Mouse (Mus musculus) forebrain, embryonic 12.5 days (tissue): Measurements from ENCODE around the gene Bend6. TPM values are rescaled to one million over a fixed set of nuclear protein-coding genes. Genes with fewer than 3 reads are reported as not detected.

ENCODE experiments used
- ATAC-seq: fragments of 200-750 bp; cut with Nextera tagmentation; 2 replicates; pipeline ENCODE4 v1.8.0; 2017; ENCODE audit warnings: moderate TSS enrichment; ENCODE audit not compliant: low FRiP score
- H3K27ac ChIP-seq: fragments of 300-500 bp; sonication (generic); 2 replicates; pipeline ENCODE4 v1.5.1; 2016; ENCODE audit warnings: mild to moderate bottlenecking
- H3K27me3 ChIP-seq: fragments of 300-500 bp; sonication (generic); 2 replicates; pipeline ENCODE4 v1.6.1; 2016; ENCODE audit warnings: mild to moderate bottlenecking
- H3K36me3 ChIP-seq: fragments of 300-500 bp; sonication (generic); replicated peaks from 2 replicates; pipeline ENCODE4 v1.6.1; 2016; ENCODE audit warnings: mild to moderate bottlenecking
- H3K4me1 ChIP-seq: fragments of 300-500 bp; sonication (generic); 2 replicates; pipeline ENCODE4 v1.6.1; 2016
- H3K4me2 ChIP-seq: fragments of 300-500 bp; sonication (generic); 2 replicates; pipeline ENCODE4 v1.6.1; 2016; ENCODE audit warnings: mild to moderate bottlenecking, moderate library complexity
- H3K4me3 ChIP-seq: fragments of 300-500 bp; sonication (generic); replicated peaks from 2 replicates; pipeline ENCODE4 v1.5.1; 2016; ENCODE audit warnings: mild to moderate bottlenecking
- H3K9ac ChIP-seq: fragments of 300-500 bp; sonication (generic); 2 replicates; pipeline ENCODE4 v1.6.1; 2016; ENCODE audit warnings: mild to moderate bottlenecking
- H3K9me3 ChIP-seq: fragments of 300-500 bp; sonication (generic); 2 replicates; pipeline ENCODE4 v1.6.1; 2016
- WGBS: fragments of 180-500 bp; shearing (Covaris S2); methylation state at CpG from one replicate; pipeline ENCODE4 v1.1.7; 2016; 5-methylcytosine and 5-hydroxymethylcytosine counted together
- polyA plus RNA-seq: library from polyadenylated mRNA; unstranded; fragments of >200 nt; fragmentation: Nextera tagmentation; extraction: Ambion mirVana; gene quantifications from 2 replicates; pipeline ENCODE4 v1.2.1, GENCODE M21; 2016

Bend6 gene
- polyA plus RNA-seq, 1 experiment from 2014 or later = 3.9 TPM

DNA sequence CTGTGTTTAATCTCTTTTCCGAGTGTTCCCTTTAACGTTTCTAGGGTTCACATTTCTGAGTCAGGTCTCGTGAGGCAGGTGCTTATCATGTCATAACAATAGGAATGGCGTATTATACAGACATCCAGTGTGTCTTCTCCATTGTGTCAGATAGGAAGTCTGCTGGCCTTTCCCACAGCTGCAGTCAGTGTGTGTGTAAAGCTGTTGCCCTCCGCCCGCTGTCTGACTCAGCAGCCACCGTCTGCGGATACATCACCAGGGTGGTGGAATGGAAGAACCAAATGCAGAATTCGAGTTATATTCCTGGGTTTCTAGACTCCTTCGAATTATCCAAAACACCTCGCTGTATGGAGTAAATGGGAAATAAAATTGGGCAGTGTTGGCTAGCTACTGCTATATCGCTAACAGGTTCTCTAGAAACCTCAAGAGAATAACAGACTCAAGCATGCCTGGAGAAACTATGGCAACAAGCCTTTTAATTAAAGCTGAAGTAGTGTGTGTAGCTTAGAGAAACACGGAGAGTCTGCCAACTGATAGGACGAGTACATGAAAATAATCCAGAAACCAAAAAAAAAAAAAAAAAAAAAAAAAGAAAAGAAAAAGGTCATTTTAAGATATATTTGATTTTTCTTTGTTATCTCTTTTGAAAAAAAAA is 25.4 kb upstream of the Bend6 start:
- H3K27me3 ChIP-seq = no peaks in the 10 kb centered on the region
- ATAC-seq = peak; percentile 20; the same call in 1 of the 2 replicates
- no peak overlapping the region for H3K9ac ChIP-seq
- no peaks in the 10 kb centered on the region for H3K36me3 ChIP-seq
- no peaks in the 10 kb centered on the region for H3K9me3 ChIP-seq
- 0 out of 2 replicates have a peak overlapping the region, but pooled peaks have one; percentile 5 for H3K27ac ChIP-seq
- H3K4me3 ChIP-seq = no peak overlapping the region
- H3K4me2 ChIP-seq = no peak overlapping the region
- peaks cover 12% of the 10 kb centered on the region for H3K4me1 ChIP-seq
- WGBS = 82% methylated on average over 14 of the region's 14 CpGs

DNA sequence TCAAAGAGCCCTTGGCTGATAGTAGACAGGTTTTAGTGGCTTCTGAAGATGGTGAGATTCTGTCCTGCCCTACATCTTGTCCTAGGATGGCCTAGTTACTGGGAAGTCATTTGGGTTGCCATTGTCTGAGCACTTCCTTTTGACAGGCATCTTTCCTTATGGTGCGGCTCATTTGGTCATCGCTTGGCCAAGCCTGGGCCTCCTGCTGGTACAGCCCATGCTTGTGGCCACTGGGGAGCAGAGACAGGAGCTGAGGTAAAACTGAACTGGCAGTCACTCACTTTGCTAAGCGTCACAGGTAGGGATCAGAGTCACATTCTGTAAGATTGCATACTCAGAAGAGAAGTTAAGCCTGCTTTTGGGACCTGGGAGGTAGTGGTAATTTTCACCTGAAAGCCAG is 24.6 kb upstream of the Bend6 start:
- H3K4me3 ChIP-seq = no peak overlapping the region
- WGBS = 92% methylated on average over 3 of the region's 3 CpGs
- H3K27ac ChIP-seq = no peak overlapping the region

DNA sequence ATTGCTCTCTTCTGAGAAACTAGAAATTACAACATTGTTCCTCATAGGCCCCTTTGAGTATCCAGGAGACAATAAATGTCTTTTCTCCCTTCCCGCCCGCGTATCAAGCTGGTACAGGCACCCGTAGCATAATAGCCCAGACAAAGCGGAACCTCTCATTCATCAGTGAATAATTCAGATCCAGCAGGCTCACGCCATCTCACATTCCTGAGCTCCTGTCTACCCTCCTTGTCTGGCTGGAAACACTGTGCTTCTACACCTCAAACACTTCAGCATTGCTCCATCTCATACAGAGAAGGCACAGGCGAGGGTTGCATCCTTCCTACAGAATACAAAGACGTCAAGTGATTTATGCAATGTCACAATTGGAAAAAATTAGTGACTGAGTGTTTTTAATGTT is 24.2 kb upstream of the Bend6 start:
- ATAC-seq = no peak
- Histone ChIP-seq H3K9ac (no peak overlapping the region), H3K9me3 (no peaks in the 10 kb centered on the region), H3K27me3 (no peaks in the 10 kb centered on the region), H3K36me3 (no peaks in the 10 kb centered on the region), H3K4me2 (no peak overlapping the region), H3K27ac (no peak overlapping the region), H3K4me1 (peaks cover 12% of the 10 kb centered on the region), H3K4me3 (no peak overlapping the region)
- WGBS = 64% methylated on average over 8 of the region's 8 CpGs

More for the DNA sequence above, 24.6 kb upstream of the Bend6 start:
- H3K4me2 ChIP-seq = no peak overlapping the region
- no peaks in the 10 kb centered on the region for H3K36me3 ChIP-seq
- peaks cover 12% of the 10 kb centered on the region for H3K4me1 ChIP-seq
- no peak for ATAC-seq
- H3K9ac ChIP-seq = no peak overlapping the region
- no peaks in the 10 kb centered on the region for H3K27me3 ChIP-seq
- no peaks in the 10 kb centered on the region for H3K9me3 ChIP-seq

DNA sequence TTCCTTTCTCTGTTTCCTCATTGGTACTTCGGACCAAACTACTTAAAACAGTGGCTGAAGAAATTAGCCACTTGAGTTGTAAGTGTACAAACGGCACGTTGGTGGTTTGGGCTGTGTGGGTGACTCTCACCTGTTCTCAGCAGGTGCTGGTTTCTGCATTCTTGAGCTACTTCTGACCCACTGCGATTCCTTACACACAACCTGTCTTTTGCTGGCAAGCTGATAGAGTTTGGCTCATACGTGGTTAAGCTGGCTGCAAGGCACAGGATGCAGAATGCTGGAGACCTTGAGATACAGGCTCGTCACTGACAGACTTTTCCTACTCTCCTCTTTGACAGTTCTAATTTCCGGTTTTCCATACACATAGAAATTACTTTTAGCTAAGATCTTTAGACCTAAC is 19.9 kb upstream of the Bend6 start:
- peaks cover 9% of the 10 kb centered on the region; the same call in 1 of the 2 replicates for H3K4me1 ChIP-seq
- H3K27me3 ChIP-seq = no peaks in the 10 kb centered on the region
- no peak overlapping the region for H3K27ac ChIP-seq
- no peak overlapping the region for H3K4me2 ChIP-seq
- H3K9ac ChIP-seq = no peak overlapping the region
- no peak overlapping the region for H3K4me3 ChIP-seq
- 95% methylated on average over 7 of the region's 7 CpGs for WGBS
- H3K36me3 ChIP-seq = no peaks in the 10 kb centered on the region
- ATAC-seq = no peak
- H3K9me3 ChIP-seq = no peaks in the 10 kb centered on the region

DNA sequence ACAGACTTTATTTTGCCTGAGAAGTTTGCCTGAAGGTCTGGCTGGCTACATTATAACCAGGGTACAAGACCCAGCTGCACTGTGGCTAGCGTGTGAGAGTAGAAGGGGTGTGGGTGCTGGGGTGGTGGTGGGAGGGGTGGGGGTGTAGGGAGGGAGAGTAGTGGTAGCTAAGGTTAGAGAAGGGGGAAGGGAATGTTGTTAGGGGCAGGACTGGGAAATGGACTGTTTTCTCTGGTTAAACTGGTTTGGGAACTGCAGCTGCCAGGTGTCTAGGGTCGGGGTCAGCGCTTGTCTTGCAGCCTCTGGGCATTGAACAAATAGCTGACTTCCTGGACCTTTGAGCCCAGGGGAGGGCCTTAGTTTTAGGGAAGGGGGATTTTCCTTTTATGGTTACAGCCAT is 17.7 kb upstream of the Bend6 start:
- no peak for ATAC-seq
- H3K27ac ChIP-seq = no peak overlapping the region
- no peaks in the 10 kb centered on the region for H3K9me3 ChIP-seq
- no peak overlapping the region for H3K4me3 ChIP-seq
- no peaks in the 10 kb centered on the region for H3K36me3 ChIP-seq
- H3K9ac ChIP-seq = no peak overlapping the region
- WGBS = 88% methylated on average over 3 of the region's 3 CpGs
- H3K4me1 ChIP-seq = no peaks in the 10 kb centered on the region
- H3K4me2 ChIP-seq = no peak overlapping the region
- H3K27me3 ChIP-seq = no peaks in the 10 kb centered on the region

DNA sequence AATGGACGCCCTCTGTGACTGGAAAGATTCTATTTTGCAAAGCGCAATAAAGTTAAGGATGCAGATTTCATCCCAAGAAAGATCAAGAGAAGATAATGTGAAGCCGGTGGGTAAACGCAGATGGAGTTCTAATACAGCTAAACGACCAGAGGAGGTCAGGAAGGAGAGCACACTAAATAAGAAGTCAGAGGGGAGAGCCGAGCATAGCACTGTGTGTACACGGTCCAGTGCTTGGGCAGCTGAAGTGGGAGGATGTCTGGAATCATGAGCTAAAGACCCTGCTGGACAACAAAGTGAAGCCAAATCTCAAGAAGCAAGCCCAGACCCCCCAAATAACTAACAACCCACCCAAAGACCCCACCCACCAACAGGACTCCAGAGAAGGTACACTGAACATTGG is 15.4 kb upstream of the Bend6 start:
- H3K9ac ChIP-seq = no peak overlapping the region
- no peak overlapping the region for H3K27ac ChIP-seq
- no peak overlapping the region for H3K4me3 ChIP-seq
- H3K4me1 ChIP-seq = no peaks in the 10 kb centered on the region
- no peak for ATAC-seq
- H3K27me3 ChIP-seq = no peaks in the 10 kb centered on the region
- H3K4me2 ChIP-seq = no peak overlapping the region
- no peaks in the 10 kb centered on the region for H3K9me3 ChIP-seq
- no peaks in the 10 kb centered on the region for H3K36me3 ChIP-seq
- WGBS = 78% methylated on average over 7 of the region's 7 CpGs

DNA sequence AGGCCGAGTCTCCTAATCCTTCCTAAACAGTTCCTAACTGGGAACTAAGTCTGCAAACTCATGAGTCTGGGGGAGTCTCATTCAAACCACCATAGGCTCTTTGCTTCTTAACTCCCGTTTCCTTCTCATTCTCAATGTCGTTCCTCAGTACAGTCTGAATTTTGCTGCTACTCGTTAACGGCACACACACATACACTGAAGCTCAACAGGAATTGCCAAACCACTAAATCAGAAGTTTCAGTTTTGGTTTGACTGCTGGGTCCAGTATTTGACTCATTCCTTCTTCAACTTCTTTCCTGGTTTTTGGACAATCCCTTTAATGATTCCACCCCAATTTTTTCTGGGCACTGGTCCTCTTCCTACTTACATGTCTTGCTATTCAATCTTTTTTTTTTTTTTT is 8.9 kb upstream of the Bend6 start:
- H3K4me3 ChIP-seq = no peak overlapping the region
- 0 out of 2 replicates have a peak, but pooled peaks cover 7% of the 10 kb centered on the region for H3K36me3 ChIP-seq
- H3K4me1 ChIP-seq = no peaks in the 10 kb centered on the region
- no peak overlapping the region for H3K27ac ChIP-seq
- no peaks in the 10 kb centered on the region for H3K9me3 ChIP-seq
- no peak overlapping the region for H3K4me2 ChIP-seq
- no peak overlapping the region for H3K9ac ChIP-seq
- H3K27me3 ChIP-seq = no peaks in the 10 kb centered on the region
- WGBS = 89% methylated on average over 5 of the region's 5 CpGs
- ATAC-seq = no peak

DNA sequence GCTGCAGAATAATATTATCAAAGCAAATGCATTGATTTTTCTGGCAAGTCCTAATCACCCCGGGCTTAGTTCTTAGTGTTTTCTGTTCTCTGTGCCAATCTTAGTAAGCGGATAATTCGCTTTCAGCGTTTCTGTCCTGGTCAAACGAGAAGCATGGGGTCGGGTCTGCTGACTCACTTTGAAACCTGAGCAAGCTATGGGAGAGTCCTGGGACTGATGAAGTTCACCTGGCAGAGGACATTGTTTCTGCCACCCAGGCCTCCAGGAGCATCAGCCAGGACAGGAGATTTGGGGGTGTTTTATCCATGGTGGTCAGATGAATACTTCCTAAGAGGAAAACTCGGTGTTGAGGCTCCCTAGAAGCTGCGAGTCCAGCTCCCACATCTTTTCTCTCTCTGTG is 4.0 kb upstream of the Bend6 start:
- no peaks in the 10 kb centered on the region for H3K9me3 ChIP-seq
- no peak overlapping the region for H3K4me2 ChIP-seq
- H3K27ac ChIP-seq = no peak overlapping the region
- peaks cover 14% of the 10 kb centered on the region for H3K4me1 ChIP-seq
- H3K9ac ChIP-seq = no peak overlapping the region
- WGBS = 80% methylated on average over 8 of the region's 8 CpGs
- 0 out of 2 replicates have a peak, but pooled peaks cover 7% of the 10 kb centered on the region for H3K36me3 ChIP-seq
- peaks cover 25% of the 10 kb centered on the region for H3K27me3 ChIP-seq
- no peak for ATAC-seq
- H3K4me3 ChIP-seq = no peak overlapping the region

DNA sequence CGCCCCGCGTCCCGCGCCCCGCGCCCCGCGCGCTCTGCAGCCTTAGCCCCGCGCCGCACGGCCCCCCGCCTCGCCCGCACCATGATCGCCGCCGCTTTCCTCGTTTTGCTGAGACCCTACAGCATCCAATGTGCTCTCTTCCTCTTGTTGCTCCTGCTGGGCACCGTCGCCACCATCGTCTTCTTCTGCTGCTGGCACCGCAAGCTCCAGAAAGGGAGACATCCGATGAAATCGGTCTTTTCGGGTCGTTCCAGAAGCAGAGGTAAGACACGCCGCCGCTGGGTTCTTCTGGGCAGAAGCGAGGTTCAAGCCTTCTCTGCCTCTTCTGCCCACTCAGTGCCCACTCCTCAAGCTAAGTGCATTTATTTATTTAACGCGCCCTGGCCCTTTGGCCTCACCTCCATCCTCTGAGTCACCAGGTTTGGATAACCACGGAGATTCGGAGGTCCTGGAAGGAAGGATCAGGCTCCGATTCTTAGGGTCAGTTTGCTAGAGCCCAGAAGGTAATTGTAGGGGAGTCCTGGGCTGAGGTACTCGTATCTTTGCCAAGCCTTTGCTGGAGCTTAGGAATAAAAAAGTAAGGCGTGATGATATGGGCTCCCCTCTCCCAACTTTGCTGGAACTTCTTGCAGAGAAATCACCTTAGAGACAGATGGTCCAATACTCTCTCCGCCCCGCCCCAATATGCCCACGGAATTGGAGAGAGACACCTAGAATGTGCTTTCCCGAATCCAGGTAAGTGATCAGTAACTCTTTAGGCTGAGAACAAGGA is 761 bp upstream of the Bend6 start, which contains the start of gene Dst:
Gene Dst (plus strand): TSS at position 35 of the 772 bp plus-strand sequence.
- Histone ChIP-seq H3K36me3 (no peaks in the 10 kb centered on the region), H3K4me2 (peak within 1 kb of the TSS; percentile 88), H3K9ac (peak within 1 kb of the TSS; percentile 67), H3K9me3 (no peaks in the 10 kb centered on the region), H3K4me3 (peak within 1 kb of the TSS; percentile 72), H3K27me3 (peaks cover 43% of the 10 kb centered on the region), H3K4me1 (peaks cover 14% of the 10 kb centered on the region), H3K27ac (peak within 1 kb of the TSS; percentile 53; the same call in 1 of the 2 replicates)
- ATAC-seq = no peak
- WGBS = 5% methylated on average over 28 of the region's 44 CpGs

DNA sequence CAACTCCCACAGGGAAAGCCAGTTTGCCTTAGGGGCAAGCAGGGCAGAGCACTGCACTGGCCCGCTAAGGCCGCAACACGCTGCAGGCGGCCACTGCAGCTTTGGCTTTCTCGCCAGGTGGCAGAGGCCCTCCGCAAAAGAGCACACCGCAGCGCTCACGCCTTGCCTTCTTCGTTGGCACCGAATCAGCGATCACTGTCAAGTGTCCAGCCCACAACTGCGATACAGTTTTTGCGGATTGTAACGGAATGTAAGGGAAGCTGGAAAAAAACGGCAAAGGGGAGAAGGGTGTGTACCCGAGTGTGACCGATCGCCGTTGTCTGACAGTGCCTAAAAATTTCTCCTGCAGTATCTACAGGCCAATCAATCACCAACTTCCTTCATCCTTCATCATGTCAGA is 689 bp downstream of the Bend6 start:
- WGBS = 1% methylated on average over 20 of the region's 20 CpGs
- H3K9me3 ChIP-seq = no peaks in the 10 kb centered on the region
- peak; percentile 50; the same call in 1 of the 2 replicates for ATAC-seq
- H3K4me1 ChIP-seq = peaks cover 14% of the 10 kb centered on the region
- H3K27ac ChIP-seq = no peak overlapping the region
- H3K9ac ChIP-seq = peak overlapping the region; percentile 67
- H3K4me3 ChIP-seq = peak overlapping the region; percentile 72
- no peaks in the 10 kb centered on the region for H3K36me3 ChIP-seq
- H3K27me3 ChIP-seq = peaks cover 43% of the 10 kb centered on the region
- H3K4me2 ChIP-seq = peak overlapping the region; percentile 88

DNA sequence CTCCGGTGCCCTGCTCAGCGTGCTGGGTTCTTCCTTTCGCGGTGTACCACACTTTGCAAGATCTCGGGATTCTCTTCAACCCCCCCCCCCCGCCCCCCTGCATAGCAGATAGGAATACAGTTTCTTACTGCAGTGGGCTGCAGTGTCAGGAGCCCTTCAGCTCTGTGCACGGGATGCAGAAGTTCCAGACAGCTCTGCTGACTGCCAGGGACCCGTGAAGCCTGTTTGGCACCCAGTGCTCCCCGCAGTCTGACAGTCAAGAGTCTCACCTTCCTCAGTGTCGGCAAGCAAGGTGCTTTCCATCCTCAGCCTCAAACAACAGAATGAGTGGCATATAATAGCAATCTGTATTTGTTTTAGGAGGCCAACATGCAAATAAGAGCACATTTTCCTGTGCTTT is 1.4 kb downstream of the Bend6 start:
- Histone ChIP-seq H3K27me3 (peaks cover 43% of the 10 kb centered on the region), H3K9ac (no peak overlapping the region), H3K36me3 (no peaks in the 10 kb centered on the region), H3K9me3 (no peaks in the 10 kb centered on the region), H3K4me1 (peaks cover 14% of the 10 kb centered on the region), H3K4me3 (no peak overlapping the region), H3K27ac (no peak overlapping the region), H3K4me2 (no peak overlapping the region)
- ATAC-seq = no peak
- WGBS = 43% methylated on average over 10 of the region's 10 CpGs

DNA sequence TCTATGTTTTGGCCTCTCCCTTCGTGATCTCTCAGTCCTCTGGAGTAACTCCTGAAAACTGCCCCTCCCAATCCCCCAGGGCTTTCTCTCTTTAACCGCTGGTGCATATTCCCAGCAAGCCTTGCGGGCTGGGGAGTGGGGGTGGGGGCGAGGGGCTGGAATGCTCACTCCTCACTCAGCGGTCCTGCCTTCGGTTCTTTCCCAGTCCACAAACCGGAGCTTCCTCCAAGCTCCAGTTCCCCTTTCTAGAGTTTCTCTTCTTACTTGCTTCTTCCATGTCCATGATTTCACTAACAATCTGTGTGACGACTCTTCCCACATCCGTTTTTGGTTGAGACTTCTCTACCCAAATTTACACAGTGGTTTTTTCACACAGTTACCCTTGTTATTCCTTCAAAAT is 4.0 kb downstream of the Bend6 start:
- Histone ChIP-seq H3K4me2 (no peak overlapping the region), H3K9me3 (no peaks in the 10 kb centered on the region), H3K9ac (no peak overlapping the region), H3K27me3 (peaks cover 30% of the 10 kb centered on the region), H3K4me1 (peaks cover 8% of the 10 kb centered on the region), H3K36me3 (no peaks in the 10 kb centered on the region), H3K4me3 (no peak overlapping the region), H3K27ac (no peak overlapping the region)
- 40% methylated on average over 9 of the region's 9 CpGs for WGBS
- ATAC-seq = no peak
